ENCODE assay signal across 24 mouse cellular contexts in genomic region chr3:129544217-129544616, GRCm38 (mm10).
"Had no signal": no experiment of that assay in that cellular context is flagged by ENCODE, and none has a peak within 500 bp of the region (broad histone marks: within the 10 kb centered on the region; RNA-seq: fewer than 3 reads in every experiment).

No protein-coding gene starts in this region.

- H3K9me3 ChIP-seq: heart, embryonic 15.5 days; hindbrain, embryonic 12.5 days; intestine, embryonic 15.5 days; limb, embryonic 10.5 days; liver, embryonic 13.5 days; liver, embryonic 15.5 days had no signal

- DNase-seq: gastrocnemius, adult 2 months; gastrocnemius, postnatal 10 days; gastrocnemius, postnatal 25 days; heart, adult 2 months; heart, postnatal 4 days; kidney, adult 2 months; kidney, adult 9 months; kidney, postnatal 25 days; kidney, postnatal 4 days; liver; liver, embryonic 13.5 days had no signal

- H3K27me3 ChIP-seq: heart, embryonic 13.5 days; heart, embryonic 15.5 days; hindbrain, embryonic 12.5 days; intestine, embryonic 15.5 days; kidney, embryonic 15.5 days; limb, embryonic 12.5 days; liver, embryonic 13.5 days; liver, embryonic 15.5 days had no signal

- H3K9ac ChIP-seq: heart, embryonic 13.5 days; heart, embryonic 15.5 days; hindbrain, embryonic 12.5 days; hindbrain, embryonic 14.5 days; intestine, embryonic 15.5 days; kidney, embryonic 15.5 days; limb, embryonic 12.5 days; liver, embryonic 13.5 days; liver, embryonic 15.5 days had no signal

- H3K4me1 ChIP-seq: limb, embryonic 12.5 days had no signal

- H3K4me3 ChIP-seq: gastrocnemius, adult 2 months; heart, adult 2 months; heart, embryonic 13.5 days; heart, embryonic 15.5 days; hindbrain, embryonic 10.5 days; hindbrain, embryonic 12.5 days; intestine, embryonic 15.5 days; kidney, embryonic 15.5 days; layer of hippocampus, adult 2 months; left cerebral cortex, adult 2 months; limb, embryonic 10.5 days; limb, embryonic 12.5 days; liver, embryonic 13.5 days; liver, embryonic 15.5 days had no signal

- H3K27ac ChIP-seq: gastrocnemius, adult 2 months; heart, adult 2 months; heart, embryonic 13.5 days; heart, embryonic 15.5 days; hindbrain, embryonic 10.5 days; hindbrain, embryonic 12.5 days; hindbrain, embryonic 14.5 days; intestine, embryonic 15.5 days; kidney, embryonic 15.5 days; kidney, postnatal 0 days; layer of hippocampus, adult 2 months; left cerebral cortex, adult 2 months; limb, embryonic 10.5 days; limb, embryonic 12.5 days; liver, embryonic 13.5 days; liver, embryonic 15.5 days had no signal
